Mouse (Mus musculus) forebrain, embryonic 11.5 days (tissue): ENCODE data around the gene Lsm4. TPM values are rescaled to one million over a fixed set of nuclear protein-coding genes. Genes with fewer than 3 reads are reported as not detected.

Experiments used
- ATAC-seq: fragments of 200-750 bp; cut with Nextera tagmentation; replicated peaks from 2 replicates; pipeline ENCODE4 v1.8.0; 2017; ENCODE audit warnings: moderate TSS enrichment; ENCODE audit not compliant: low FRiP score
- DNase-seq: peaks from one replicate; pipeline ENCODE4 v3.0.0-alpha.2; 2017; ENCODE audit warnings: low spot score
- H3K27ac ChIP-seq: fragments of 300-500 bp; sonication (generic); 2 replicates; pipeline ENCODE4 v1.5.1; 2014; ENCODE audit warnings: low read depth, low read length
- H3K27me3 ChIP-seq: fragments of 300-500 bp; sonication (generic); 2 replicates; pipeline ENCODE4 v1.6.1; 2014; ENCODE audit warnings: mild to moderate bottlenecking, low read length, mixed read lengths; ENCODE audit not compliant: control insufficient read depth, insufficient read depth
- H3K36me3 ChIP-seq: fragments of 300-500 bp; sonication (generic); 2 replicates; pipeline ENCODE4 v1.6.1; 2014; ENCODE audit warnings: mild to moderate bottlenecking, low read length, moderate library complexity, mixed read lengths; ENCODE audit not compliant: control insufficient read depth, insufficient read depth
- H3K4me1 ChIP-seq: fragments of 300-500 bp; sonication (generic); replicated peaks from 2 replicates; pipeline ENCODE4 v1.6.1; 2014; ENCODE audit warnings: low read length, mixed read lengths; ENCODE audit not compliant: control insufficient read depth, insufficient read depth
- H3K4me2 ChIP-seq: fragments of 300-500 bp; sonication (generic); 2 replicates; pipeline ENCODE4 v1.6.1; 2014; ENCODE audit warnings: low read depth, mild to moderate bottlenecking, low read length, moderate library complexity, mixed read lengths; ENCODE audit not compliant: severe bottlenecking
- H3K4me3 ChIP-seq: fragments of 300-500 bp; sonication (generic); 2 replicates; pipeline ENCODE4 v1.5.1; 2014; ENCODE audit warnings: low read depth, low read length
- H3K9ac ChIP-seq: fragments of 300-500 bp; sonication (generic); 2 replicates; pipeline ENCODE4 v1.6.1; 2014; ENCODE audit warnings: low read length
- H3K9me3 ChIP-seq: fragments of 300-500 bp; sonication (generic); 2 replicates; pipeline ENCODE4 v1.6.1; 2016; ENCODE audit warnings: low read length, mixed read lengths; ENCODE audit not compliant: control insufficient read depth
- WGBS: fragments of 180-500 bp; shearing (Covaris S2); extraction: QIAGEN DNeasy Blood & Tissue Kit; methylation state at CpG from one replicate; pipeline ENCODE4 v1.1.7; 2014; 5-methylcytosine and 5-hydroxymethylcytosine counted together
- polyA plus RNA-seq: library from polyadenylated mRNA; unstranded; fragments of >200 nt; fragmentation: Nextera tagmentation; extraction: Ambion mirVana; gene quantifications from 2 replicates; pipeline ENCODE4 v1.2.1, GENCODE M21; 2014

Lsm4 gene
- polyA plus RNA-seq, 1 experiment from 2014 or later, result 318 TPM

- no peak for DNase-seq
- H3K4me3 ChIP-seq, result no peak overlapping the region
- ATAC-seq, result no peak
- 46% methylated on average over 11 of the region's 11 CpGs for WGBS
- H3K9ac ChIP-seq, result no peak overlapping the region
- no peaks in the 10 kb centered on the region for H3K36me3 ChIP-seq
- H3K4me2 ChIP-seq, result no peak overlapping the region
- H3K9me3 ChIP-seq, result no peaks in the 10 kb centered on the region
- H3K27ac ChIP-seq, result no peak overlapping the region
- no peaks in the 10 kb centered on the region for H3K4me1 ChIP-seq
- H3K27me3 ChIP-seq, result peaks cover 21% of the 10 kb centered on the region
These were observed 53.7 kb downstream of the Lsm4 start for GRCm38 (mm10) chr8:70726721-70727120.

Other genes starting within 250 kb of the Lsm4 start
- gene Crtc1, start 233.7 kb upstream of the Lsm4 start, polyA plus RNA-seq, result 16.3 and 18.1 TPM in 2 replicates
- gene Klhl26, start 196.3 kb upstream of the Lsm4 start, polyA plus RNA-seq, result 17.5 and 19.5 TPM in 2 replicates
- 10.4 and 10.6 TPM in 2 replicates for gene Tmem59l, start 185.9 kb upstream of the Lsm4 start, polyA plus RNA-seq
- 4.9 and 10.9 TPM in 2 replicates for gene Crlf1, start 180.1 kb upstream of the Lsm4 start, polyA plus RNA-seq
- gene Rex1bd, start 166.5 kb upstream of the Lsm4 start, polyA plus RNA-seq, result 113 and 123 TPM in 2 replicates
- gene Uba52, start 162.4 kb upstream of the Lsm4 start, polyA plus RNA-seq, result 715 TPM in 2 replicates
- gene Fkbp8, start 145.5 kb upstream of the Lsm4 start, polyA plus RNA-seq, result 268 and 290 TPM in 2 replicates
- gene Kxd1, start 145.3 kb upstream of the Lsm4 start, polyA plus RNA-seq, result 56.0 and 59.9 TPM in 2 replicates
- 21.8 and 22.2 TPM in 2 replicates for gene Ell, start 133.8 kb upstream of the Lsm4 start, polyA plus RNA-seq
- gene Isyna1, start 78.9 kb upstream of the Lsm4 start, polyA plus RNA-seq, result 98.1 and 109 TPM in 2 replicates
- 113 and 127 TPM in 2 replicates for gene Ssbp4, start 64.4 kb upstream of the Lsm4 start, polyA plus RNA-seq
- gene Lrrc25, start 57.1 kb upstream of the Lsm4 start, polyA plus RNA-seq, result 1.2 and 1.4 TPM in 2 replicates
- not detected in 2 replicates for gene Gdf15, start 40.8 kb upstream of the Lsm4 start, polyA plus RNA-seq
- gene Pgpep1, start 12.9 kb upstream of the Lsm4 start, polyA plus RNA-seq, result 70.9 and 73.8 TPM in 2 replicates
- gene Jund, start 25.7 kb downstream of the Lsm4 start, polyA plus RNA-seq, result 128 and 157 TPM in 2 replicates
- gene Iqcn, start 30.2 kb downstream of the Lsm4 start, polyA plus RNA-seq, result not detected in 2 replicates
- gene Gm3336, start 45.3 kb downstream of the Lsm4 start, polyA plus RNA-seq, result not detected in 2 replicates
- gene Pde4c, start 50.5 kb downstream of the Lsm4 start, polyA plus RNA-seq, result 0.13 and 0.37 TPM in 2 replicates
- gene Rab3a, start 81.4 kb downstream of the Lsm4 start, polyA plus RNA-seq, result 42.7 and 49.7 TPM in 2 replicates
- gene Mpv17l2, start 87.7 kb downstream of the Lsm4 start, polyA plus RNA-seq, result 31.0 and 34.1 TPM in 2 replicates
- 58.9 and 61.6 TPM in 2 replicates for gene Pik3r2, start 103.5 kb downstream of the Lsm4 start, polyA plus RNA-seq
- gene Mast3, start 131.8 kb downstream of the Lsm4 start, polyA plus RNA-seq, result 15.9 and 17.4 TPM in 2 replicates
- not detected in 2 replicates for gene Il12rb1, start 135.2 kb downstream of the Lsm4 start, polyA plus RNA-seq
- 6.3 and 7.2 TPM in 2 replicates for gene Arrdc2, start 166.5 kb downstream of the Lsm4 start, polyA plus RNA-seq
- 9.0 and 13.4 TPM in 2 replicates for gene Kcnn1, start 190.0 kb downstream of the Lsm4 start, polyA plus RNA-seq
- gene Ccdc124, start 200.7 kb downstream of the Lsm4 start, polyA plus RNA-seq, result 165 and 176 TPM in 2 replicates
- 0.43 and 0.44 TPM in 2 replicates for gene Slc5a5, start 219.5 kb downstream of the Lsm4 start, polyA plus RNA-seq
- 2,879 and 3,145 TPM in 2 replicates for gene Rpl18a, start 224.2 kb downstream of the Lsm4 start, polyA plus RNA-seq
- gene Map1s, start 232.7 kb downstream of the Lsm4 start, polyA plus RNA-seq, result 57.3 and 59.9 TPM in 2 replicates